Mouse (Mus musculus) cerebellum, adult 2 months (tissue): ENCODE measurements around the gene Asxl2.
"Not testable (repeated sequence)": the region's sequence is repeated elsewhere in the genome, so short reads cannot be mapped to it uniquely, and the experiment has no call there.

Experiments
- CTCF ChIP-seq: fragments of 200-500 bp; IDR thresholded peaks from 2 replicates; pipeline ENCODE4 v1.5.1; 2011; ENCODE audit warnings: low read depth, mild to moderate bottlenecking, control low read depth, low read length, moderate library complexity, borderline replicate concordance; ENCODE audit not compliant: insufficient read depth
- POLR2A ChIP-seq: fragments of 200-500 bp; IDR thresholded peaks from 2 replicates; pipeline ENCODE4 v1.6.1; 2011; ENCODE audit warnings: low read length, control low read depth, borderline replicate concordance; ENCODE audit not compliant: insufficient read depth

DNA sequence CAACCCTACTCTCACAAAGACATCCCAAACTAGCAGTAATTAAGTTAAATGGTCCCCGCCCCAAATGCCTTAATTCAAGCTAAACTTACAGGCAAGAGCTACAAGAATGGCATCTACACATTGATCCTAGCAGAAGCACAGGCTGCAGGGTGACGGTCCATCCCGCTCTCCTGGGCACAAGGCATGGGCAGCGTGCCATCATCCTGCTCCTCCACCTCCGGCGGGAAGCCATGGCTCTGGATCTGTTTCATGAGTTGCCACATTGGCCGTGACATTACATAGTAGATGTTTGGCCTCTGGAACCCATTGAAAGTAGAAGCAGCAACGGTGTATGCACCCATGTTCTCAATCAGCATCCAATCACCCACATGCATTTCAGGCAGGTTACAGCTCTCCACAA lies 95.1 kb downstream of the Asxl2 start:
- TF ChIP-seq CTCF, POLR2A: not testable (repeated sequence)
